Mouse (Mus musculus) T-helper 17 cell (primary cell): ENCODE measurements around the gene Mamdc4.

Source experiments
- in situ Hi-C, 2 experiments: fragments of 300-600 bp; cut with MboI, MseI; formaldehyde crosslinking; loops; 1 replicate in 1 of 2; 2 replicates in 1 of 2; pipeline ENCODE4 v1.15.1; 2025; ENCODE audit warnings: high pct_unique_total_duplicates in 2 of 2

Gene Mamdc4

DNA sequence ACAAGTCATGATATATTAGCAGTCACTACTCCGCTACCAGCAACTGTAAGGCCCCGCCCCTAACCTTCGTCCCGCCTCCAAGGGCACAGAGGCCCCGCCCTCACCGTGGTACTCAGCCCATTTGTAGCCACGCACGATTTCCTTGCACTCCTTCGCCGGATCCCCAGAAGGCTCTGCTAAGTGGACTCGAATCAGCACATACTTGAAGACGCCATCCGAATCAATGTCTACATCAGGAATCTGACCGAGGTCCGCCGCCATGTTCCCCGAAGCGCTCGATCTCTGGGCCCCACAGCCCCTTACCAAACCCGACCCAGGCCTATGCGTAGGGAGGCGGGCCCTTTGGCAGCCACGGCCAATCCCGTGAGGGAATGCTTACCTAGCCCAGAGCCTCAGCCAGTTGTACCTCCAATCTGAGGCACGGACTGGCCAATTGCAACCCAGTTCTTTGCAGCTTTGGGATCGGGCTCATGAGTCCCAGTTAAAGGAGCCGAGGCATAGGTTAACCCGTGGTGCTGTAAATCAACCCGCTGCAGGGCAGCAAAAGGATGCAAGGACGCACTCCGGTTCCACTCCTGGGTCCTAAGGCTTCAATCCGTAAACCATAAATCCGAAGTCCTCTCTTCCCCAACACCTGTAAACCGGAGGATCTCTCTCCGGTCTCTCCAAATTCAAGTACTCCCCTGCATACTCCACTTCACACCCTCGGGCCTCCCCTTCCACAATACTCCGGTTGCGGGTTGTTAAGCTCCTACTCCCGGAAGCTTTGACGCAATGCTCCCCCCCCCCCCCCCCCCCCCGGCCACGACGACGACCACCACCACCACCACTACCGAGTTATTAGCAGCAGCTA, at the start of gene Mamdc4, which contains the start of gene Phpt1:
Gene Mamdc4 (minus strand): TSS at position 267 of the 853 bp plus-strand sequence.
Gene Phpt1 (minus strand): TSS at position 646 of the 853 bp plus-strand sequence.
- in situ Hi-C loops = loop anchor here in 1 of 2 experiments (5.0 kb wide), 1 partner anchor 73 kb away; the partner anchor contains the start of genes C8g and Fbxw5

DNA sequence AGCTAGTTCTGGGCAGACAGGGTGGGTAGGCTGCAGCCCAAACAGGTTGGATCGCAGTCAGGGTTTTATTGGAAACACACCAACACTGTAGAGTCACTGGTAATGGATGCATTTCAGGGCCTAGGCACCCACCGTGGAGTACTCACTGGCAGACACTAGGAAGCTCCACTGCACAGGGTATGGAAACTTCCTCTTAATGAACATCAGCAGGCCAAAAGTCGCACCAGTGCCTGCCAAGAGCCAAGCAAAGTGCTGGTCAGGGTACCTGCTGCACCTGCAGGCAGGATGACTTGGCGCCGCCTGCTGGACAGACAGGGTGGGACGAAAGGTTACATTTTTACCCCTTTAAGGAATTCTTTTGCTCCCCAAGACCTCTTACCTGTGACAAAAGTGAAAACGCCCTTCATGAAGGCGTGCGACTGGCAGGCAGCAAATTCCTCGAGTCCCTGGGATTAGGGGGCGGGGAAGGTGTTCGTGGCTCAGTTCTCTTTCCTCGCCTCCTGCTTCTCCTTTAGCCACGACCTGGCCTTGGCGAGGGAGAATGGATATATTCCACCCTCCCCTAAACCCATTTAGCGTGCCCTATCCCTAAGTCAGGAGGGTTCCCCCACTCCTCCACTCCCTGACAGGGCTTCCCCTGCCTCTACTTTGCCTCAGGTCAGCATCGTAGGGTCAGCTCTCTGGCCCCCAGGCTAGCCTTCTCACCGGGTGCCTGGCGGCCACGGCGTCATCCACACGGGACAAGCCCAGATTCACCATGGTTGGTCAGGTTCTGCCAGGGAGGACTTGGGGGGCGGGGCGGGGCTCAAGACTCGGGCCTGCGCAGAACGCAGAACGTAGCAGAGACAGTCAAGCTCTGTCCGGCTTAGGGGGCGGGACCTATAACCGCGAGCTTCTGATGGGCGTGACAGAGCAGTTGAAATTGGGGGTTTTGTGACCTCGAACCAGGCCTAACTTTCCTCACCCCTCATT, 46.9 kb upstream of the Mamdc4 start, which contains the start of gene Tmem141:
Gene Tmem141 (minus strand): TSS at position 777 of the 972 bp plus-strand sequence.
- in situ Hi-C loops = no loop called here

DNA sequence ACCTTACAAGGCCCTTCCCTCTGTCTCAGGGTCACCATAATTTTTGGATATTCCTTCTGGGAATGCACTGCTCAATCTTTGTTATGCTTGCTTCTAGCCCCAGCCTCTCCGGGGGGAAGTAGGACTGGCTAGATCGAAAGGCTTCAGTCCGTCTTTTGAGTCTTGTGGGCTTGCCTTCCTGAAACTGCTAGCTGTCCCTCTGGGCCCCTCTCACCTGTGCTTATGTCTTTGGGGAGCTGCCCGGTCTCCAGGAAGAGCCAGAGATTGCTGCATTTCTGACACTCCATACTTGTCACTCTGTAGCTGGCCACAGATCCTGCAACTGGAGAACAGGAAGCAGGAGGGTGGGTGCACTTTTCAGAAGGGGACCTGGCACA, 46.2 kb upstream of the Mamdc4 start:
- in situ Hi-C loops = no loop called here

DNA sequence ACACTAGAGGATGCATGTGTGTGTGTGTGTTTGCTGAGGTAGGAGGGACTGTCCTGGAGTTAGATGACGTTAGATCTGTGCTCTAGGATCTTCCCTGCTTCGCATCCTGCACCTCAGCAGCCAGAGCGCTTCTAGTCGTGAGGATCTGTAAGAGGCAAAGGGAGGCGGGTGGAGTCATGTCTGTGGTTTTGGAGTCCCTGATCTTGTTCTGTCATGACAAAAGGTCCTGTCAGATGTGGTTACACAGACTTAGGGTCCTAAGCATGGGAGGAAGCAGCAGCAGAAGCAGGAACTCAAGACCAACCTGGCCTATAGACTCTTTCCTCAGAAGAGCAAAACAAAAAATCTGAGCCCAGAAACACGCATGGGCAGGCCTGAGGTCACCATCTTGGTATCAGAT, 45.7 kb upstream of the Mamdc4 start:
- in situ Hi-C loops = no loop called here

GRCm38 (mm10) chr2:25617578-25617977, 42.9 kb upstream of the Mamdc4 start, which contains the start of gene Ccdc183:
Ccdc183 (minus strand) TSS chr2:25617678.
- in situ Hi-C loops = no loop called here

DNA sequence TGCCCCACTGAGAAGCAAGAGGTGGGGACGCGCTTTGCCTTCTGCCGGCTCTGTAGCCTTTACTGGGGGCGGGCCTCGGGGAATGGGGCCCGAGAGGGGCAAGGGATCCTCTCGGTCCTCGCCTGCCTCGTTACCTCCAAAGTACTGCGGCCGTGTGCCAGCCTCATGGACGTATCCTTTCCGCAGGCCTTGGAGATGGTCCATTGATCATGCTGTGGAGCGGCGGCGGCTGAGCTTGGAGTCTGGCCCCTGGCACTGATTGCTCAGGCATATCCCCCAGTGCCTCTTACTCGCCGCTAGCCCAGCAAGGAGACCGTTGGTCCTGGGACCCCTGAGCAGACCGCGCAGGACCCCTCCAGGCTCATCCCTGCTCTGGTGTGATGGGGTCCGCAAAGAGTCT, 41.8 kb upstream of the Mamdc4 start:
- in situ Hi-C loops = no loop called here

DNA sequence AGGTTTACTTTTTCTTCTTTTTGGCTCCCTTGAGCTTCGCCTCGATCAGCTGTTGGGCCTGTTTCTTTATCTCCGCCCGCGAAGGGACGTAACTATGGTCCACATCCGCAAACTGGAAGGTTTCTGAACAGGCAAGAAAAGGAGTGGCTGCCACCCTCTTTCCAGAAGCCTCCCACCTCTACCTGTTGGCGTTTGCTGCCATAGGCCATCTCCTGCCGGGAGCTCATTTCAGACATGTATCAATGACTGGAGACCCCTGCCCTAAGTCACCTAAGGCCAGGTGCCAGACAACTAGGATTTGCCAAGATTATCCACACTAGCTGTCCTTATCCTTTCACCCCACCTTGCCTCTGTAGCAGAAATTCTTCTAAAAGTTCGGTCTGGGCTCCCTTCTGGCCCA, 34.0 kb upstream of the Mamdc4 start:
- in situ Hi-C loops = no loop called here

DNA sequence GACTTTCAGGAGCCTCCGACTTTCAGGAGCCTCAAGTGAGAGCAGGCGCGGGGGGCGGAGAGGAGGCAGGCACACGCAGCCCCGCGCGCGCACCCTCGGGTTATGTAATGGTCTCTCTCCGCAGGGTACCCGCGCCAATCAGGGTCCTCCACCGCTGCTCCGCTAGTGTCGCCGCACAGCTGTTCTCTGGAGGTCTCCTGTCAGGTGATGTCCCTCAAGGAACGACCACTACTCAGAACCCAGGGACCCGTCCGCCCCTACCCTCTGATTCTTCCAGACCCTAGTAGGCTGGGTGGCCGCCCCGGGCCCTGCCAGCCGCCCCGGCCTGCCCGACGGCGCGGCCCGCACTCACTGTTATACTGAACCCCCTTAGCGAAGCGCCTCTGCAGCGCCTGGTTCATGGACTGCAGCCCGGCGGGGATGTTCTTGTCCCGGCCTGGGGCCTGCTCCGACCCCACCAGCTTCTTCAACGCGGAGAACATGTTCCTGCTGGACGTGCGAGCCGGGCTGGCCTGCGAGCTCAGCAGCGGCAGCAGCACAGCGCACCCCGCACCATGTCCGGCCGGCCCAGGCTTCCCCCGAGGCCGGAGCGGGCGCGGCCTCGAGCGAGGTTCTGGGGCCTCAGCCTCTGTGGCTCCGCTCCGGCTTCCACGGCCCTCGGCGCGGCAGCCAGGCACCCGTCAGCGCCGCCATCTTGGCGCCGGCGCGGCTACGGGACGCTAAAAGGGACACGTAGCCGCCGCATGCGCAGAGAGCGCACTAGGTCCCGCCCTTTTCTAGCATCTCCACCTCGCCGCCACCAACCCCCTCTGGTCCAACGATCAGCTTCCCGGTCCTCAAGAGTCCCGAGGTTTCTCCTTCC, 33.3 kb upstream of the Mamdc4 start, which contains the start of gene Rabl6:
Gene Rabl6 (minus strand): TSS at position 761 of the 862 bp plus-strand sequence.
- in situ Hi-C loops = no loop called here

GRCm38 (mm10) chr2:25602526-25602925, 27.9 kb upstream of the Mamdc4 start:
- in situ Hi-C loops = no loop called here

DNA sequence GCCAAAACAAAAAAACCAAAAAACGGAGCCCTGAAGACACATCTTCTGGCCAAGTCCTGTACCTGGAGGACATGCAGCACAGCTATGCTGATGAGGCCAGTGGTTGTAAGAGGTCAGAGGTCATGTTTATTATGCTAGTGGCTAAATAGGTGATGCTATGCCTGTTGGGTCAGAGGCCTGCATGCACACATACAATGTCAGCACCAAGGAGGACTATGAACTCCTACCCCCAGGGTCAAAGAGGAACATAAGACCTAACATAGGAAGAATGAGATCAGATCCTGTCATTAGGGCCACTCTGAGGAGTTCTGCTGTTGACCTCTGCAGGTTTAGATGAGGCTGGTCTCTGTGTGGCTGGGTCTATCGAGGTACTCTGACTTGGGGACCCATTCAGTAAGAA, 25.4 kb upstream of the Mamdc4 start:
- in situ Hi-C loops = no loop called here

GRCm38 (mm10) chr2:25598749-25599148, 24.1 kb upstream of the Mamdc4 start:
- in situ Hi-C loops = no loop called here

GRCm38 (mm10) chr2:25596765-25597510, 22.3 kb upstream of the Mamdc4 start:
- in situ Hi-C loops = no loop called here

- in situ Hi-C loops = no loop called here
Measured at GRCm38 (mm10) chr2:25591863-25592262, 17.2 kb upstream of the Mamdc4 start.

DNA sequence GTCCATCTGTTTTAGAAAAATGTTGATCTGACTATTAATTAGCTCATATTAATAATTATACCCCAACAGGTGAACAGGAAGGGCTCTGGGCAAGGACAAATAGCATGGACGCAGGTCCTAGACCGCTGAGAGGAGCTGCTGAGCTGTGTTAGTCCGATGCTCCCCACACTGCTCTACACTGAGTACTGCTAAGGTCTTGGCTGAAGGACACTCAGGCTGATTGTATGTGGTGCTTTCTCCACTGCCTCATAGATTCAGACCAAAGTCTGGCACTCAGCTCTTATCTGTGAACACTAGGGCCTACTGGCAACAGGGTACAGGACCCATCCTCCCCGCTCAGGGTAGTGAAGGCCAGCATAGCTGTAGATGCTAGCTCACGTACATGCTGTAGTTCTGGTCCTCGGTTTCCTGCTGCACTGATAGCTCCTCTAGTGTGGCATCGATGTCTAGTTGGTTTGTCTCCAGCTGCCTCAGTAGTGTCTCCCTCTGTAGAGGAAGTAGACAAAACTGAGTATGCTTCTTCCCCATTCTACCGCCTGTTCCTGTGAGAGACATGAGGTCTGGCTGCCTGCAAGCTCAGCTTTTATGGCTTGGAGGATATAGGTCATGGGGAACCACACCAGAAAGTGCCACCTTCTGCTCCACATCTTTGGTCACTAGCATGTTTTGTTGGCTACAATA, 13.7 kb upstream of the Mamdc4 start:
- in situ Hi-C loops = no loop called here

DNA sequence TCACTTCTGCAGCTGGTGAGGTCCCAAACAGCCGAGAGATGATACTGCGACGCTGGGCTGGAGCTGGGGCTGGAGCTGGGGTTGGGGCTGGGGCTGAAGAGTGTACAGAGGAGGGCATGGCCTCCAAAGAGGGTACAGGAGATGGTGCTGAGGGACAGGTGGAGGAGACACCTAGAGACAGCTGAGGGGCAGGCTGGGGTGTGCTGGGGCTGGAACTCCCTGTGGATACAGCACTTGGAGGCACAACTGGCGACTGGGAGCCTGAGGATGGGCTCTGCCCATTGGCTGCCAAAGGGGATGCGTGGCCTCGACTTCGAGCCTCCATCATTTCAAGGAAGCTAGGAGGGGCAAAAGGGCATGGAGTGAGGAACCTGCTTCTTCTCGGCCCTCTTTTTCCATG, 12.6 kb upstream of the Mamdc4 start:
- in situ Hi-C loops = no loop called here

GRCm38 (mm10) chr2:25585601-25586000, 11.0 kb upstream of the Mamdc4 start:
- in situ Hi-C loops = no loop called here

DNA sequence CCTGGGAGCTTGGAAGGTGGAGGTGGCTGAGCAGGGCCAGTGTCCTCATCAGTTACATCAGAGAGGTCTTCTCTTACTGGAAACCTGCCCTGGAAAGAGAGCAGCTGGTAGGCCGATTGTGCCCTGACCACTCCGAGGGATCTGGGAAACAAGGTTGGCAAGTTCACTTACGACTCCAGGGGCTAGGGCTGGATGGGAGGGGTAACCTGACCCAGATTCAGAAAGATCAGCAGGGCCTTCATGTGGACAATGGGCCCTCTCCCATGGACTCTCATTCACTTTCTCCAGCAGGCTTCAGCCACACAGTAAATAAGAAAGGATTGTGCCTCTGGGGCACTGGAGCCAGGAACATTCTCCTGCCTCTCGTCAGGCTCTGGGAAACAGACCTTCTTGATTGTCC, 10.2 kb upstream of the Mamdc4 start:
- in situ Hi-C loops = no loop called here

DNA sequence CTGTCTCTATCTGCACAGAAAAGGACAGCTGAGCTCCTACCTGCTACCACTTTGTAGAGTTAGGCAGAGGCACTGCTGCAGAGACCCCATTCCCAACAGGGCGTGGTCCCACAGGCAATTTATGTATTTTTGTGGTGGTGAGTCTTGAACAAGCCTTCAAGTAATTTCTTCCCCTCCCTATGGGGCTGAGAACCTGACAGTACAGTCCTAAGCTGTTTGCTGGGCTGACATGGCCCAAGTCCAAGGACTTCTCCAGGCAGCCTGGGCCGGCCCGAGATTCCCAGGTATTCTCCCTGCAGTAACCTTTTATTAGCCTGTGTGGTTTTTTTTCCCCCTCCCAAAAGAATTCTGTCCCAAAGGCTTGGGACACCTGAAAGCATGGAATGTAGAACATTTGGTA, 9.5 kb upstream of the Mamdc4 start:
- in situ Hi-C loops = no loop called here

GRCm38 (mm10) chr2:25583571-25583970, 8.9 kb upstream of the Mamdc4 start:
- in situ Hi-C loops = no loop called here

DNA sequence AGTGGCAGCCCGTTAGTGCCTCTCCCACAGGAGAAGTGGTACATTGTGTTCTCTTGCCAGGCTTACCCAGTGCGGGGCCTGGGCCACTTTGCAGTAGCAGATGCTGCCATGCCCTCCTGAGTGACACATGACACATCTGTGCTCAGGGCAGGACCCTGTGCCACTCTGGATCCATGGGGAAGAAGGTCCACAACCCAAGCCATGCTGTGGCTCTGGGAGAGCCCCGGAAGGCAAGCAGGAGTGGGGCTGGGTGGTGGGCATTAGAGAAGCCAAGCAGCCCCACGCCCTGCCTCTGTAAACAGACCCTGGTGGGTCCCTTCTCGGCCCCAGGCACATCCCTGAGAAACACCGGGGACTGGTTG, 8.5 kb upstream of the Mamdc4 start:
- in situ Hi-C loops = no loop called here
